Mouse (Mus musculus) brain, embryonic 14.5 days (tissue): Measurements from ENCODE around the gene Dap.

Source experiments
- CTCF ChIP-seq: fragments of 200-500 bp; IDR thresholded peaks from 2 replicates; pipeline ENCODE4 v1.5.1; 2012; ENCODE audit warnings: inconsistent platforms, mild to moderate bottlenecking, moderate library complexity, borderline replicate concordance; ENCODE audit not compliant: insufficient read depth, insufficient read length; ENCODE audit errors: extremely low read depth
- POLR2A ChIP-seq: fragments of 200-500 bp; IDR thresholded peaks from 2 replicates; pipeline ENCODE4 v1.6.1; 2012; ENCODE audit warnings: mild to moderate bottlenecking, inconsistent platforms, borderline replicate concordance; ENCODE audit not compliant: poor library complexity, insufficient read depth, insufficient read length, severe bottlenecking; ENCODE audit errors: extremely low read depth

DNA sequence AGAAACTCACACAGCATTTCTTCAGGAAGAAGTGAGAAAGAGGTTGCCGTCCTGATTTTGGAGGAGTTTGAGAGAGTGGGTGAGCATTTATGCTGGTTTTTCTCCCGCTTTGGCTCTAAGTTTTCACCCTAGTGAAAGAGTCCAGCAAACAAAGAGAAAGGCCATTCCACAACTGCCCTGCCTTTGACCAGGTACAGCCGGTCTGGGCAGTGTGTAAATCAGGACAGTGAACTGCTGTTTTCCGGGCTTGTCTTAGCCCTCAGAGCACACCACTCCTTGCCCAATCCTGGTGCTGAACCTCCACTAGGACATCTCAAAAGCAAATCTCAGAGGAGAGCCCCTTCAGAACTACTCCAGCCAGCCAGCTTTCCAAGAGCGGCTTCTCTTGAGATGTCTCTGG is 38.6 kb upstream of the Dap start:
- TF ChIP-seq CTCF (no peak), POLR2A (no peak)
